Mouse (Mus musculus): Measurements from ENCODE around the gene Daw1. TPM values are rescaled to one million over a fixed set of nuclear protein-coding genes. Genes with fewer than 3 reads are reported as not detected.

Gene Daw1
- polyA plus RNA-seq, 1 experiment from 2014 or later: not detected

- Histone ChIP-seq H3K9me3 (replicated peaks) (no peaks in the 10 kb centered on the region), H3K9ac (no peak overlapping the region), H3K4me3 (no peak overlapping the region), H3K4me1 (no peaks in the 10 kb centered on the region), H3K36me3 (no peaks in the 10 kb centered on the region), H3K4me2 (no peak overlapping the region), H3K27ac (no peak overlapping the region), H3K27me3 (replicated peaks) (no peaks in the 10 kb centered on the region)
- 66% methylated on average over 5 of the region's 5 CpGs for WGBS (ENCODE audit: insufficient replicate concordance)
- no peak for ATAC-seq
These were observed 17.5 kb upstream of the Daw1 start for GRCm38 (mm10) chr1:83142055-83142454.

- Histone ChIP-seq H3K9me3 (replicated peaks) (no peaks in the 10 kb centered on the region), H3K4me1 (no peaks in the 10 kb centered on the region), H3K4me2 (no peak overlapping the region), H3K36me3 (no peaks in the 10 kb centered on the region), H3K9ac (no peak overlapping the region), H3K27me3 (replicated peaks) (no peaks in the 10 kb centered on the region), H3K27ac (no peak overlapping the region), H3K4me3 (no peak overlapping the region)
- ATAC-seq: no peak
- 71% methylated on average over 2 of the region's 2 CpGs for WGBS (ENCODE audit: insufficient replicate concordance)
These were observed 13.0 kb upstream of the Daw1 start for GRCm38 (mm10) chr1:83146547-83146946.

- no peak overlapping the region for H3K9ac ChIP-seq
- H3K27ac ChIP-seq: no peak overlapping the region
- H3K36me3 ChIP-seq: no peaks in the 10 kb centered on the region
- no peaks in the 10 kb centered on the region for H3K4me1 ChIP-seq
- no peak overlapping the region for H3K4me2 ChIP-seq
- no peaks in the 10 kb centered on the region for H3K9me3 ChIP-seq (replicated peaks)
- WGBS (ENCODE audit: insufficient replicate concordance): 56% methylated on average over 3 of the region's 3 CpGs
- ATAC-seq: no peak
- H3K27me3 ChIP-seq (replicated peaks): no peaks in the 10 kb centered on the region
- H3K4me3 ChIP-seq: no peak overlapping the region
These were observed 9.3 kb upstream of the Daw1 start for GRCm38 (mm10) chr1:83150227-83150626.

- WGBS (ENCODE audit: insufficient replicate concordance): 65% methylated on average over 3 of the region's 3 CpGs
- H3K27me3 ChIP-seq (replicated peaks): no peaks in the 10 kb centered on the region
- no peak overlapping the region for H3K4me3 ChIP-seq
- H3K4me1 ChIP-seq: no peaks in the 10 kb centered on the region
- H3K9ac ChIP-seq: no peak overlapping the region
- no peak overlapping the region for H3K4me2 ChIP-seq
- no peaks in the 10 kb centered on the region for H3K9me3 ChIP-seq (replicated peaks)
- ATAC-seq: no peak
- H3K27ac ChIP-seq: no peak overlapping the region
- H3K36me3 ChIP-seq: no peaks in the 10 kb centered on the region
These were observed 6.6 kb upstream of the Daw1 start for GRCm38 (mm10) chr1:83152961-83153360.

- H3K4me2 ChIP-seq: no peak overlapping the region
- no peak overlapping the region for H3K9ac ChIP-seq
- no peaks in the 10 kb centered on the region for H3K27me3 ChIP-seq (replicated peaks)
- no peaks in the 10 kb centered on the region for H3K36me3 ChIP-seq
- no peaks in the 10 kb centered on the region for H3K9me3 ChIP-seq (replicated peaks)
- no peaks in the 10 kb centered on the region for H3K4me1 ChIP-seq
- H3K4me3 ChIP-seq: no peak overlapping the region
- ATAC-seq: no peak
- WGBS (ENCODE audit: insufficient replicate concordance): 28% methylated on average over 1 of the region's 1 CpGs
- H3K27ac ChIP-seq: no peak overlapping the region
These were observed 2.7 kb upstream of the Daw1 start for GRCm38 (mm10) chr1:83156876-83157275.

DNA sequence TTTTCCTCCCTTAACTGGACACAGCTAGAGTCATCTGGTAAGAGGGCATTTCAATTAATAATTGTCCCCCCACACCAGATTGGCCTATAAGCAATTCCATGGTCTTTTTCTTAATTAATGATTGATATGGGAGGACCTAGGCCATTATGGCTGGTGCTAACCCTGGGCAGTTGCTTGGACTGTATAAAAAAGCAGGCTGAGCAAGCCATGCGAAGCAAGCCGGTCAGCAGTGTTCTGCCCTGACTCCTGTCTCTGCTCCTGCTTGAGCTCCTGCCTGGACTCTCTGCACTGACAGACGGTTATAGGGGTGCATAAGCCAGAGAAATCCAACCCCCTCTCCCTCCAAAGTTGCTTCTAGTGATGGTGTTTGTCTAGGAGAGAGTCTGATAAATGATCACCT lies 2.1 kb downstream of the Daw1 start:
- Histone ChIP-seq H3K27ac (no peak overlapping the region), H3K4me2 (no peak overlapping the region), H3K4me3 (no peak overlapping the region), H3K4me1 (no peaks in the 10 kb centered on the region), H3K36me3 (no peaks in the 10 kb centered on the region), H3K9me3 (replicated peaks) (no peaks in the 10 kb centered on the region), H3K27me3 (replicated peaks) (no peaks in the 10 kb centered on the region), H3K9ac (no peak overlapping the region)
- ATAC-seq: no peak
- 50% methylated on average over 3 of the region's 3 CpGs for WGBS (ENCODE audit: insufficient replicate concordance)

GRCm38 (mm10) chr1:83164027-83164426 lies 4.5 kb downstream of the Daw1 start:
- Histone ChIP-seq H3K4me2 (no peak overlapping the region), H3K9me3 (replicated peaks) (no peaks in the 10 kb centered on the region), H3K4me3 (no peak overlapping the region), H3K27ac (no peak overlapping the region), H3K36me3 (no peaks in the 10 kb centered on the region), H3K27me3 (replicated peaks) (no peaks in the 10 kb centered on the region), H3K4me1 (no peaks in the 10 kb centered on the region), H3K9ac (no peak overlapping the region)
- WGBS (ENCODE audit: insufficient replicate concordance): 52% methylated on average over 3 of the region's 3 CpGs
- no peak for ATAC-seq

GRCm38 (mm10) chr1:83169158-83169557 lies 9.6 kb downstream of the Daw1 start:
- no peak overlapping the region for H3K4me2 ChIP-seq

DNA sequence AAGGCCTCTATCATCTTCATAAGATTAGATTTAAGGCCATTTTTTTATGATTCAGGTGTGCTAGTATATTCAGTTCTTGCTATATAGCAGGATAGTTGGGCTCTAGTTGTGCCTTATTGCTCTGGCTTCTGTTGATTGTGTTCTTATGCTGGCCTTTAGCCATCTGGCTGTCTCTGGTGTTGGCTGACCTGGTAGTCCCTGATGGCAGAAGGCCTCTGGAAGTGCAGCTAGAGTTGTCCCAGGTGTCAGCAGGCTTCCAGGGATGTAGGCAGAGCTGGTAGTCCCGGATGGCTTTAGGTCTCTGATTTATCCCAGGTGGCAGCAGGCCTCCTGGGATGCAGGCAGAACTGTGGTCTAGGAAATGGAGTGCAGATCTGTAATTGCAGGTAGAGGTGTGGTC lies 16.4 kb downstream of the Daw1 start:
- Histone ChIP-seq H3K27me3 (replicated peaks) (no peaks in the 10 kb centered on the region), H3K36me3 (no peaks in the 10 kb centered on the region), H3K4me3 (no peak overlapping the region), H3K27ac (no peak overlapping the region), H3K9me3 (replicated peaks) (no peaks in the 10 kb centered on the region), H3K4me2 (no peak overlapping the region), H3K9ac (no peak overlapping the region), H3K4me1 (no peaks in the 10 kb centered on the region)
- ATAC-seq: no peak
- WGBS (ENCODE audit: insufficient replicate concordance): 65% methylated on average over 1 of the region's 1 CpGs

More at GRCm38 (mm10) chr1:83169158-83169557, 9.6 kb downstream of the Daw1 start:
- Histone ChIP-seq H3K36me3 (no peaks in the 10 kb centered on the region), H3K9me3 (replicated peaks) (no peaks in the 10 kb centered on the region), H3K9ac (no peak overlapping the region), H3K27ac (no peak overlapping the region), H3K27me3 (replicated peaks) (no peaks in the 10 kb centered on the region), H3K4me3 (no peak overlapping the region), H3K4me1 (no peaks in the 10 kb centered on the region)
- WGBS (ENCODE audit: insufficient replicate concordance): 68% methylated on average over 3 of the region's 3 CpGs
- ATAC-seq: no peak

DNA sequence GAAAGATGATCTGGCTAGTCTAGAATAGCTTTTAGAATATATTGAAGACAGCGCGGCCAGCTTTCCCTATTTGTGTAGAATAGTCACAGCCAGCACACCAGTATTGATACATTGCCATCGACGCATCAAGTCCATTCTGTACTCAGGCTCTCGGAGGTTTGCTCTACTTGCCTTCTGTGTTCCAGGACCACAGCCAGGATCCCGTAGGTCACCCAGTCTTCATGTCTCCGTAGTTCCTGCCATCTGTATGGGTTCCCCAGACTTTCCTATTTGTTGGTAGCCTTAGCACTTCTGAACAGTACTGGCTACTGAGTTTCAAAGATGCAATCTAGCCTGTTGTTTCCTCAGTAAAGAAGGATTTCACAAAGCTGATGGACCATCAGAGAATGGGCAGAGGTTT lies 20.0 kb downstream of the Daw1 start:
- H3K4me3 ChIP-seq: no peak overlapping the region
- no peaks in the 10 kb centered on the region for H3K4me1 ChIP-seq
- no peaks in the 10 kb centered on the region for H3K36me3 ChIP-seq
- no peak for ATAC-seq
- H3K9ac ChIP-seq: no peak overlapping the region
- H3K4me2 ChIP-seq: no peak overlapping the region
- H3K27me3 ChIP-seq (replicated peaks): no peaks in the 10 kb centered on the region
- no peak overlapping the region for H3K27ac ChIP-seq
- WGBS (ENCODE audit: insufficient replicate concordance): 67% methylated on average over 7 of the region's 7 CpGs
- H3K9me3 ChIP-seq (replicated peaks): no peaks in the 10 kb centered on the region

DNA sequence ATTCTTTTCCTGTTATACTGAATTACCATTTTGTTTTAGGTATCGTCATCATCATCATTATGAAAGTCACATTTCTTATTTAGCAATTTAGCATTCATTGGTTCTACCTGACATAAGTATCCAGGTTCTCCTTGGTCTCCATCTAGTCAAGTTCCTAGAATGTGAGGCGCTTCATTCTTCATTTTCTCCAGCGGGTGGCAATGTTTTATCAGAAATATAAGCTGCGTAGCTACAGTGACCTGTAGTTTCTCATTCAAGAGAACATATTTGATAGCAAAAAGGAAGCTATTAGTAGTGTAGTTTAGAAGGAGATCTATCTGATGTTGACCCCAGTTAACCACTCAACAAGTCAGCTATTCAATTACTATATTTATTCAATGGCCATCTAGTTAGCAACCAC lies 21.9 kb downstream of the Daw1 start:
- no peaks in the 10 kb centered on the region for H3K9me3 ChIP-seq (replicated peaks)
- H3K27me3 ChIP-seq (replicated peaks): no peaks in the 10 kb centered on the region
- H3K27ac ChIP-seq: no peak overlapping the region
- no peaks in the 10 kb centered on the region for H3K4me1 ChIP-seq
- H3K36me3 ChIP-seq: no peaks in the 10 kb centered on the region
- H3K4me3 ChIP-seq: no peak overlapping the region
- H3K4me2 ChIP-seq: no peak overlapping the region
- no peak overlapping the region for H3K9ac ChIP-seq
- no peak for ATAC-seq
- WGBS (ENCODE audit: insufficient replicate concordance): 55% methylated on average over 4 of the region's 4 CpGs

DNA sequence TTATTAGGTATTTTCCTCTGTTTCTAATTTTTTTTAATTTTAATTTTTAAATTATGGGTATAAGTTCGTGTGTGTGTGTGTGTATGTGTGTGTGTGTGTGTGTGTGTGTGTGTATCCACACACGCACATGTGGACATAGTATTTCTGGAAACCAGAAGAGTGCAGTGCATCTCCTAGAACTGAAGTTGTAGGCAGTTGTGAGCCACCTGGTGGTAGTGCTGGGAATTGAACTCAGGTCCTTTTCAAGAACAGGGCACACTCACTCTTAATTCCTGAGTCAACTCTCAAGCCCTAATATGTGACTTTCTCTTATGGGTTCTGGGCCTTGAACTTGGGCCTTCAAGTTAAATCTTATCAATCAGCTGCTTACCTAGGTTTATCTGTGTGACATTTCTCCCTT lies 27.6 kb downstream of the Daw1 start:
- Histone ChIP-seq H3K9ac (no peak overlapping the region), H3K4me2 (no peak overlapping the region), H3K27me3 (replicated peaks) (no peaks in the 10 kb centered on the region), H3K27ac (no peak overlapping the region), H3K36me3 (no peaks in the 10 kb centered on the region), H3K9me3 (replicated peaks) (no peaks in the 10 kb centered on the region), H3K4me1 (no peaks in the 10 kb centered on the region), H3K4me3 (no peak overlapping the region)
- 23% methylated on average over 2 of the region's 2 CpGs for WGBS (ENCODE audit: insufficient replicate concordance)
- no peak for ATAC-seq

DNA sequence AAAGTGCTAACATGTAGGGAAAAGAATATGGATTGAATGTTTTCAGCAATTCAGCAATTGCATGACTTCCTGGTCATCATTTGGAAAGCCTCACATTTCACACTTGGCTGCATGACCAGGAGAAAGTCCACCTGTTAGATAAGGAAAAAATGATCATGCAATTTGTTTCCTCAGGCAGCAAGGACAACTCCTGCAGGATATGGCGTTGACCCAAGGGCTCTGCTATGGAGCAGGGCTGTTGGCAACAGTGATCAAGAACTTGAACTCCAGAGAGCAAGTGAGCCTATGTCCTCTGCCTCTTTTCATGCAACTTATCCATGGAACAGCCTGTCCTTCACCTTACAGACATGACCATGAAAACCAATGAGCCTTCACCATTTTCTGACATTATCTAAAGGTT lies 50.4 kb downstream of the Daw1 start:
- Histone ChIP-seq H3K9ac (no peak overlapping the region), H3K4me3 (no peak overlapping the region)
- 48% methylated on average over 1 of the region's 1 CpGs for WGBS (ENCODE audit: insufficient replicate concordance)

More for the DNA sequence above, 50.4 kb downstream of the Daw1 start:
- H3K4me1 ChIP-seq: no peaks in the 10 kb centered on the region
- no peaks in the 10 kb centered on the region for H3K36me3 ChIP-seq
- H3K9me3 ChIP-seq (replicated peaks): 0 out of 2 replicates have a peak, but pooled peaks cover 5% of the 10 kb centered on the region
- H3K27me3 ChIP-seq (replicated peaks): no peaks in the 10 kb centered on the region
- no peak overlapping the region for H3K27ac ChIP-seq
- no peak for ATAC-seq
- H3K4me2 ChIP-seq: no peak overlapping the region

All from liver, embryonic 12.5 days (tissue).